In genomic region chr16:26047396-26047795, GRCm38 (mm10) we compare ENCODE assay signal across 25 mouse cellular contexts. TPM values are rescaled to one million over a fixed set of nuclear protein-coding genes. Genes with fewer than 3 reads are reported as not detected.
DNase-seq lines count a peak whose midpoint lies in the region; ATAC-seq and TF ChIP-seq lines count a peak whose summit lies in the region.
"Had no signal": no experiment of that assay in that cellular context is flagged by ENCODE, and none has a peak within 500 bp of the region (broad histone marks: within the 10 kb centered on the region; RNA-seq: fewer than 3 reads in every experiment).

No protein-coding gene starts in this region.

- H3K4me1 ChIP-seq in heart, embryonic 11.5 days (ENCODE audit: control insufficient read depth, insufficient read depth, low read length): peaks cover 55% of the 10 kb centered on the region
- H3K4me1 ChIP-seq in heart, embryonic 16.5 days (ENCODE audit: control insufficient read depth, insufficient read depth, low read length): peaks cover 52% of the 10 kb centered on the region
- 0 out of 2 replicates have a peak, but pooled peaks cover 4% of the 10 kb centered on the region for H3K4me1 ChIP-seq in stomach, postnatal 0 days (replicated peaks; ENCODE audit: control insufficient read depth, insufficient read depth)
- H3K4me1 ChIP-seq: liver, embryonic 12.5 days; neural tube, embryonic 12.5 days had no signal

- no peak overlapping the region for H3K9ac ChIP-seq in heart, embryonic 11.5 days (ENCODE audit: low read depth, low read length)
- no peak overlapping the region for H3K9ac ChIP-seq in heart, embryonic 16.5 days (ENCODE audit: low read length)
- no peak overlapping the region for H3K9ac ChIP-seq in stomach, postnatal 0 days (ENCODE audit: low read length)
- H3K9ac ChIP-seq: forebrain, embryonic 13.5 days; hindbrain, embryonic 14.5 days; liver, embryonic 12.5 days; liver, postnatal 0 days; neural tube, embryonic 12.5 days had no signal

- WGBS in heart, embryonic 11.5 days (ENCODE audit: insufficient replicate concordance): 55% methylated on average over 1 of the region's 1 CpGs
- WGBS in heart, embryonic 16.5 days: 31% methylated on average over 1 of the region's 1 CpGs
- WGBS in stomach, postnatal 0 days: 68% methylated on average over 1 of the region's 1 CpGs

- H3K9me3 ChIP-seq in heart, embryonic 11.5 days (replicated peaks; ENCODE audit: control insufficient read depth, low read length): no peaks in the 10 kb centered on the region
- no peaks in the 10 kb centered on the region for H3K9me3 ChIP-seq in heart, embryonic 16.5 days (replicated peaks; ENCODE audit: control insufficient read depth, low read length)
- no peaks in the 10 kb centered on the region for H3K9me3 ChIP-seq in stomach, postnatal 0 days (ENCODE audit: control insufficient read depth, low read length)
- H3K9me3 ChIP-seq: forebrain, embryonic 13.5 days; liver, embryonic 12.5 days; neural tube, embryonic 12.5 days had no signal

- H3K36me3 ChIP-seq in heart, embryonic 11.5 days (ENCODE audit: control insufficient read depth, insufficient read depth, low read length): no peaks in the 10 kb centered on the region
- no peaks in the 10 kb centered on the region for H3K36me3 ChIP-seq in heart, embryonic 16.5 days (ENCODE audit: control insufficient read depth, insufficient read depth)
- no peaks in the 10 kb centered on the region for H3K36me3 ChIP-seq in stomach, postnatal 0 days (ENCODE audit: control insufficient read depth, insufficient read depth, low read length)
- H3K36me3 ChIP-seq: liver, embryonic 12.5 days; neural tube, embryonic 12.5 days had no signal

- H3K27me3 ChIP-seq in heart, embryonic 11.5 days (ENCODE audit: control insufficient read depth, insufficient read depth, low read length): no peaks in the 10 kb centered on the region
- H3K27me3 ChIP-seq in heart, embryonic 16.5 days (ENCODE audit: control insufficient read depth, insufficient read depth, low read length): no peaks in the 10 kb centered on the region
- H3K27me3 ChIP-seq in stomach, postnatal 0 days (ENCODE audit: control insufficient read depth, insufficient read depth, low read length): no peaks in the 10 kb centered on the region
- H3K27me3 ChIP-seq: forebrain, embryonic 13.5 days; liver, embryonic 12.5 days; neural tube, embryonic 12.5 days had no signal

- TF ChIP-seq CTCF in stomach, postnatal 0 days (IDR thresholded peaks at IDR 0.05; ENCODE audit: low read depth): no peak

- H3K4me3 ChIP-seq in heart, embryonic 11.5 days (ENCODE audit: low read depth, low read length): no peak overlapping the region
- no peak overlapping the region for H3K4me3 ChIP-seq in heart, embryonic 16.5 days (ENCODE audit: low read length)
- no peak overlapping the region for H3K4me3 ChIP-seq in stomach, postnatal 0 days (ENCODE audit: low read depth, low read length)
- H3K4me3 ChIP-seq: forebrain, embryonic 13.5 days; liver, embryonic 12.5 days; myocyte; neural tube, embryonic 12.5 days had no signal

- ATAC-seq in heart, embryonic 11.5 days (replicated peaks; ENCODE audit: insufficient number of reproducible peaks, low FRiP score, low TSS enrichment): no peak
- ATAC-seq in heart, embryonic 16.5 days (replicated peaks; ENCODE audit: extremely low read depth, insufficient read depth, low FRiP score): no peak
- no peak for ATAC-seq in stomach, postnatal 0 days (ENCODE audit: low FRiP score, low TSS enrichment)
- ATAC-seq: CD4-positive, CD25-positive, alpha-beta regulatory T cell, adult 4 months; forebrain, embryonic 13.5 days; liver, embryonic 12.5 days; liver, postnatal 0 days had no signal

- no peak overlapping the region for H3K4me2 ChIP-seq in heart, embryonic 11.5 days
- H3K4me2 ChIP-seq in heart, embryonic 16.5 days (ENCODE audit: low read depth, low read length): no peak overlapping the region
- no peak overlapping the region for H3K4me2 ChIP-seq in stomach, postnatal 0 days (replicated peaks; ENCODE audit: low read depth)
- H3K4me2 ChIP-seq: forebrain, embryonic 13.5 days; hindbrain, embryonic 14.5 days; liver, embryonic 12.5 days; midbrain, embryonic 11.5 days; neural tube, embryonic 12.5 days had no signal

- DNase-seq in heart, adult 9 months (ENCODE audit: low spot score in 2 of 2): no peak
- DNase-seq in heart, postnatal 25 days (ENCODE audit: low spot score): no peak
- peak; percentile 55 for DNase-seq in kidney, adult 9 months
- DNase-seq in kidney, postnatal 14 days: no peak
- no peak for DNase-seq in stomach, postnatal 0 days (ENCODE audit: low spot score)
- DNase-seq: adrenal gland, postnatal 14 days; cerebellum, adult 11 months; cerebellum, adult 9-10 months; cerebellum, postnatal 36 days; gastrocnemius, postnatal 25 days; liver, postnatal 0 days; right cerebral cortex, adult 18-20 months; spleen, adult 18-20 months; thymus, adult 2 months; thymus, postnatal 36 days had no signal

- intact Hi-C loops in heart, postnatal 25 days (cut with DNase I): no loop called here

- no peak for TF ChIP-seq EP300 in stomach, postnatal 0 days (optimal IDR thresholded peaks at IDR 0.05)

- H3K27ac ChIP-seq in heart, embryonic 11.5 days (ENCODE audit: low read depth, low read length): peak overlapping the region; percentile 67
- H3K27ac ChIP-seq in heart, embryonic 16.5 days (ENCODE audit: low read length): peak overlapping the region; percentile 84
- H3K27ac ChIP-seq in stomach, postnatal 0 days (replicated peaks): peak overlapping the region; percentile 24; the same call in 1 of the 2 replicates
- H3K27ac ChIP-seq: forebrain, embryonic 13.5 days; hindbrain, embryonic 14.5 days; liver, embryonic 12.5 days; neural tube, embryonic 12.5 days had no signal

RNA-seq across cellular contexts. Expression of gene P3h2, which starts 58.2 kb away (rescaled TPM):
- polyA plus RNA-seq in heart, embryonic 11.5 days (2014; fragmentation: Nextera tagmentation; extraction: Ambion mirVana): 18.2 and 18.9 TPM in 2 replicates
- polyA plus RNA-seq in heart, embryonic 16.5 days (2015; fragmentation: Nextera tagmentation; extraction: Ambion mirVana): 3.6 TPM in 2 replicates
- 1 to 10 TPM; 4.4 TPM for total RNA-seq in heart, postnatal 25 days (2021)
- polyA plus RNA-seq in stomach, postnatal 0 days (2015; fragmentation: Nextera tagmentation; extraction: Ambion mirVana): 2.3 and 3.8 TPM in 2 replicates
- total RNA-seq: megakaryocyte, adult 5-6 weeks had no signal
- polyA plus RNA-seq: CD4-positive, CD25-positive, alpha-beta regulatory T cell, adult 4 months had no signal

Comparison
In these comparisons a context has a peak if more than half of its experiments do, and no peak if none do; other contexts are left out.
1. H3K27ac ChIP-seq: peak in every context shown above with its lines; median percentile 84 in heart, embryonic 16.5 days; 67 in heart, embryonic 11.5 days; 24 in stomach, postnatal 0 days.